Mouse (Mus musculus) testis, adult 2 months (tissue): ENCODE measurements around the gene Gm45015. TPM values are rescaled to one million over a fixed set of nuclear protein-coding genes. Genes with fewer than 3 reads are reported as not detected.

Source experiments
- H3K27ac ChIP-seq: fragments of 200-500 bp; 2 replicates; pipeline ENCODE4 v1.5.1; 2012; ENCODE audit warnings: low read depth, low read length; ENCODE audit not compliant: control insufficient read depth, insufficient read depth
- H3K27me3 ChIP-seq: fragments of 200-500 bp; 2 replicates; pipeline ENCODE4 v1.6.1; 2012; ENCODE audit warnings: mild to moderate bottlenecking, low read length, moderate library complexity; ENCODE audit not compliant: control insufficient read depth, insufficient read depth
- H3K36me3 ChIP-seq: fragments of 200-500 bp; 2 replicates; pipeline ENCODE4 v1.6.1; 2012; ENCODE audit warnings: mild to moderate bottlenecking, low read length; ENCODE audit not compliant: control insufficient read depth, insufficient read depth
- H3K4me1 ChIP-seq: fragments of 200-500 bp; 2 replicates; pipeline ENCODE4 v1.6.1; 2012; ENCODE audit warnings: low read length; ENCODE audit not compliant: control insufficient read depth, insufficient read depth
- H3K4me3 ChIP-seq: fragments of 200-500 bp; 2 replicates; pipeline ENCODE4 v1.5.1; 2012; ENCODE audit warnings: low read depth, mild to moderate bottlenecking, low read length, moderate library complexity, mixed read lengths; ENCODE audit not compliant: control insufficient read depth
- CTCF ChIP-seq: fragments of 200-500 bp; IDR thresholded peaks from 2 replicates; pipeline ENCODE4 v1.5.1; 2012; ENCODE audit warnings: low read depth, mild to moderate bottlenecking, inconsistent platforms, low read length, moderate library complexity; ENCODE audit not compliant: control insufficient read depth, insufficient read depth, insufficient replicate concordance
- POLR2A ChIP-seq: fragments of 200-500 bp; IDR thresholded peaks from 2 replicates; pipeline ENCODE4 v1.6.1; 2012; ENCODE audit warnings: low read depth, mild to moderate bottlenecking, inconsistent platforms, low read length, moderate library complexity; ENCODE audit not compliant: control insufficient read depth
- polyA plus RNA-seq: library from polyadenylated mRNA; depleted of rRNA; stranded (reverse); fragments of >200 nt; gene quantifications from 2 replicates; pipeline ENCODE4 v1.2.3, GENCODE M21; 2012

Gm45015 gene
- polyA plus RNA-seq, 1 experiment = 0.48 TPM

DNA sequence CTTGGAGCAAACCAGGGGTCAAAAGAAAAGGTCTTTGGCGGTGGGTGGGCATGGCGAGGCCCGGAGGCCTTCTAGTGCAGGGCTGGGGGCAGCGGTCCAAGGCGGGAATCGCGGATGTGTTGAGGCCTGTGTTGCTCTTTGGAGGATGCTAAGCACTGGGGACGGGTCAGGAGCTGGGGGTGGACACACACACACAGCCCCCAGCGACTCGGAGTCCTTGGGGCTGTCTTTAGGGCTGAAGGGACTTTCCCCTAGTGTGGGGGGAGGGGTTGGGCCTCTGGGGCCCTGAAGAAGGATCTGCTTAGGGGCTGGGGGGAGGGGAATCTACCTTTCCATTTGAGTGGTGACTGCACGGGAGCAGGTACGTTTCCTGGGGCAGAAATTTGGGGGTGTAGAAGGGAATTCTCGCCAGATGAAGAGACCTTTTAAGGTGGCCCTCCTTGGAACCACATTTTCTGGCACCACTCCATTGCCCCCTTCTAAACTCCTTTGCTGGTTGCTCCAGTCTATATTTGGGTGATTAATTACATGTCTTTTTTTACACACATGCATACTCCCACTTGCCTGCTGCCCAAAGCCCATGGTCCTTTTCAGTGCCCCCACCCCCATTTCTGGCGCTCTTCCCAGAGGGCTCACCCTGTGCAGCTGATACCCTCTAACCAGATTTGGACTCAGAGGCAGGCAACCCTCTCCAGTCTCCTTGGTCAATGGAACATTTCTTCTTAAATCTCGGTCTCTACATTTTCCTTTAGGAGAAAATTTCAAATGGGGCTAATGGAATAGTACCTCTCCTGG lies 6.5 kb upstream of the Gm45015 start:
- no peaks in the 10 kb centered on the region for H3K27me3 ChIP-seq
- peak overlapping the region; percentile 66 for H3K27ac ChIP-seq

DNA sequence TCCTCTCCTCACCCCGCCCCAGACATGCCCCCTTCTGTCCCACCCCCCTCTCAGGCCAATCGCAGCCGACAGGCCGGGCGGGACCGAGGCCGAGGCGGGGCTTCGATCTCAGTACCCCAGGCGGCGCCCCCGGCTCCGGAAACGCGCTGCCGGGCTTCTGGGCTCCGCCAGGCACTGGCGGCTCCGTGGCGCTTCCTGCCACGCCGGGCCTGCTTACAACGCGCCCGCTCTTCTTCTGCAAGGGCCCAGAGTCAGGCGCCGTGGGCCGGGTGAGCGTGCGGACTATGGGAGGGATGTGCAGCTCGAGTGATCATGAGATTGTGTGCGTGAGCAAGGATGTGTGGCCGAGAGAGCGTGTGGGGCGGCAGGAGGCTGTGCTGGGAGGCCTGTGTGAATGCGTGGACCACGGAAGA lies 5.8 kb upstream of the Gm45015 start, which contains the start of gene Zfp275:
Zfp275 (plus strand) TSS at position 139 of the 413 bp plus-strand sequence.
- H3K4me3 ChIP-seq = peak within 1 kb of the TSS; percentile 89
- H3K36me3 ChIP-seq = no peaks in the 10 kb centered on the region
- no peaks in the 10 kb centered on the region for H3K27me3 ChIP-seq
- H3K4me1 ChIP-seq = peaks cover 2% of the 10 kb centered on the region; the same call in 1 of the 2 replicates
- peak within 1 kb of the TSS; percentile 66 for H3K27ac ChIP-seq
- TF ChIP-seq POLR2A (peak; percentile 26; the same call in 1 of the 2 replicates), CTCF (no peak)

More for the DNA sequence above, 6.5 kb upstream of the Gm45015 start:
- peak overlapping the region; percentile 89 for H3K4me3 ChIP-seq
- peaks cover 2% of the 10 kb centered on the region; the same call in 1 of the 2 replicates for H3K4me1 ChIP-seq
- TF ChIP-seq CTCF = no peak
- no peak for TF ChIP-seq POLR2A
- H3K36me3 ChIP-seq = no peaks in the 10 kb centered on the region

DNA sequence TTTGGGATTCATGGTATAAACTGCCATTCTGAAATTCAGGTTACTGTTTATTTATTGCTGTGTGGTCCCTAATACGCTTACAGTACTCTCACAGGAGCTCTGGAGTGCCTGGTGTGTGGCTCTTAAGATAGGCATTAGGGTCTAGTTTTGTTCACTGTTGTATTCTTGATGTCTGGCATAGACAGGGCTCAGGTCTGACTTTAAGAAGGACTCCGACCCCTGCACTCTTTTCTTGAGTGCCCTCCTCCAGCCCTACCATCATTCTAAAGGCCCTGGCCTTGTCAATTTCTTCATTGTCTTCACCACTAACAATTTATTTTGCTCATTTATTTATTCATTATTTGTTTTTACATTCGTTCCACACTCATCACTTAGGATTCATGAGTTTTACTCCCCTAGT lies 5.4 kb upstream of the Gm45015 start:
- Histone ChIP-seq H3K4me1 (peaks cover 2% of the 10 kb centered on the region; the same call in 1 of the 2 replicates), H3K4me3 (no peak overlapping the region), H3K27ac (no peak overlapping the region), H3K36me3 (no peaks in the 10 kb centered on the region), H3K27me3 (no peaks in the 10 kb centered on the region)
- no peak for TF ChIP-seq CTCF
- no peak for TF ChIP-seq POLR2A

DNA sequence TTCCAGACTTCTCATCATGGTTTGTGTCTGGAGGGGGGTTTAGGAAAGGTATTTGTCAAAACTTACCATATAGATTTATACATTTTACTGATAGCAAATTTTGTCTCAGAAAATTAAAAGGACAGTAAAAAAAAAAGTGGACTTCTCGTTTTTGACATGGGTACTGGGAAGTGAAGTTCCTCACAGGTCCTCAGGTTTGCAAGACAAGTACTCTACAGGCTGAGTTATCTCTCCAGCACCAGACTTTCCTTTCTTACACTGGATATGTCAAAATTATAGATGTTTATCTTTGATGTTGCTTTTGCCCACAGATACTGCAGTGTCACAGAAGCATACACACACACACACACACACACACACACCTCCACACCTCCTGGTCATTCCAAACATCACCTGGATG lies 4.8 kb upstream of the Gm45015 start:
- TF ChIP-seq CTCF (no peak), POLR2A (no peak)
- H3K4me1 ChIP-seq = peaks cover 2% of the 10 kb centered on the region; the same call in 1 of the 2 replicates
- H3K4me3 ChIP-seq = no peak overlapping the region
- H3K36me3 ChIP-seq = no peaks in the 10 kb centered on the region
- H3K27ac ChIP-seq = no peak overlapping the region
- H3K27me3 ChIP-seq = no peaks in the 10 kb centered on the region

DNA sequence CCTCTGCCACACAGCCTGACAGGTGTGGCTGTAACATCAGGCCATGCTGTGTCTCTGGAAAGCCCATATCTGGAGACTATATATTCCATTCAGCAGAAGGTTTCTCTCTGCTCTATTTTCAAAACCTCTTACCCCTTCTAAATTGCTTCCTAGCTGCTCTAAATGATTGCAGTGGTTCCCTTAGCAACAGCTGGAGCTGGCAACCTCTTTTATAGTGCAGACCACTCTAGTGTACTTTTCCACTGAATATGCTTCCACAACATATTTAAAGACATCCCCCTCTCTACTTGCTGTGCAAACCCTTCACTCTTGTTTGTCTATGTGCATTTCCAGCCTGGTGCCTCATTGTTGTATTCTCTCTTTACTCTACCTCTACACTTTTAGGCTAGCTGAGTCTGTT lies 3.1 kb downstream of the Gm45015 start:
- Histone ChIP-seq H3K27me3 (no peaks in the 10 kb centered on the region), H3K4me1 (no peaks in the 10 kb centered on the region)

DNA sequence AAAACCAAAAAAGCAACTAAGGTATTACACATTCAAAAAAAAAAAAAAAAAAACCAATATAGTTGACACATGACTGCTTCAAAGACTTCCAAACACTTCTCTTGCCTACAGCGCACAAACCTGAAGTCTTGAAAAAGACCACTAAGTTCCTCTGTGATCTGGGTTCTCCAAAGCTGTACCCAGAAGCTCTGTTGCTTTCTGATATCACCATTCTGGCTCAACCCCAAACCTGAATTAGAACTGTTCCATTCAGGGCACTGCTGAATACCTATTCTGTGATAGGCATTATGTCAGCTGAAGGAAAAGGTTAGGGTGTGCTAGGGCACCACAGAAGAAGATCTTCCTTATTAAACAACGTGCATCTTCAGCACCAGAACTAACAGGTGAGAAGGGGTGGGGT lies 9.4 kb downstream of the Gm45015 start:
- Histone ChIP-seq H3K27ac (no peak overlapping the region), H3K4me3 (no peak overlapping the region), H3K27me3 (no peaks in the 10 kb centered on the region), H3K4me1 (no peaks in the 10 kb centered on the region), H3K36me3 (no peaks in the 10 kb centered on the region)
- TF ChIP-seq CTCF (no peak), POLR2A (no peak)

More for the DNA sequence above, 3.1 kb downstream of the Gm45015 start:
- Histone ChIP-seq H3K36me3 (no peaks in the 10 kb centered on the region), H3K4me3 (no peak overlapping the region), H3K27ac (no peak overlapping the region)
- TF ChIP-seq CTCF = no peak
- TF ChIP-seq POLR2A = no peak

DNA sequence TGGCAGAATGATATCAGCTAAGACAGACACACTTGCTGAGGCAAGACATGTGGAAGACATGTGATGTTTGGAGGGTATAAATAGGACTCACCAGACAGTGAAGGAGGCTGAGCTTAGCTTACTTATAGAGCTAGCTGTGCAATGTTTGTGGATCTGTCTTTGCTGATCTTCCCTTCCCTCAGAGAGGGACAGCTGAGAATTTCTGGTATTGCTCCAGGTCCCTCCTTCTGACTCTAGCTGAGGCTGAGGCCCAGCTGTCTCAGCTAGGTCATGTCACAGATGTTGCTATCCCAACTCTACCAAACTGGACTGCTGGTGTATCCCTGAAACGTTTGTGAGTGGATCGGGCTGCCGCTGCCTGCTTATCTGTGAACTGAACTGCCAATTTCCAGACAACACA lies 15.6 kb downstream of the Gm45015 start:
- no peaks in the 10 kb centered on the region for H3K36me3 ChIP-seq
- H3K4me3 ChIP-seq = no peak overlapping the region
- H3K27ac ChIP-seq = no peak overlapping the region
- no peak for TF ChIP-seq POLR2A
- no peak for TF ChIP-seq CTCF
- no peaks in the 10 kb centered on the region for H3K4me1 ChIP-seq
- no peaks in the 10 kb centered on the region for H3K27me3 ChIP-seq
